Mouse (Mus musculus): ENCODE data around the gene E130114P18Rik.

DNA sequence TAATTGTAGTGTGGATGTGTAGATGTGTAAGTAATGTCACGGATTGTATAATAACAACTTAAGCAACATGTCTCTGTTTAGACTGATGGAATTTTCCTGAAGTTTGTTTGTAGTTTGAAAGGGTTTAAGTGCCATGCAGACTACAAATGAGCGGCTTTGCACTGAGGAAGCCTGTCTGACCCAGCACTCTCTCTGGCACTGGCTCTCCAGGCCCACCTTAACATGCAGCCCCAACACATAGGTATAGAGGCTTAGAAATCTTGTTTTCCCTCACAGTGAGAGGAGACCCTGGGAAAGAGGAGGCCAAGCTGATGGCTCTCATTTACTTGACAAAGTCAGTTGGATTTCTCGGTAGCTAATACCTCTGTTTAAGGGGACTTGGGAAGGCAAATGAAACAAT is 19.2 kb downstream of the E130114P18Rik start:
- TF ChIP-seq USF1 (IDR thresholded peaks at IDR 0.05; ENCODE audit: low read depth) (no peak), MAX (IDR thresholded peaks at IDR 0.05) (no peak)

All from C2C12 (cell line).